Comparison of ENCODE assay signal across 1 mouse cellular context in genomic region chr7:27356248-27356647, GRCm38 (mm10).
A peak's percentile ranks its signal among the peaks of the same experiment; 100 is the strongest.
TF ChIP-seq lines count a peak whose summit lies in the region.

No protein-coding gene starts in this region.

TF ChIP-seq in MEL, 35 proteins besides CTCF, POLR2A, EP300 and RAD21 (continued from another document):
- TF ChIP-seq MAX (IDR thresholded peaks at IDR 0.05; ENCODE audit: low read length), result peak; percentile 10; the same call in 1 of the 2 replicates
TF ChIP-seq in MEL: peak in this region for 2.
